Mouse (Mus musculus) heart, embryonic 10.5 days (tissue): Measurements from ENCODE around the gene Mecom. TPM values are rescaled to one million over a fixed set of nuclear protein-coding genes. Genes with fewer than 3 reads are reported as not detected.

Source experiments
- DNase-seq: peaks from one replicate; pipeline ENCODE4 v3.0.0-alpha.2; 2017; ENCODE audit warnings: low spot score
- H3K27ac ChIP-seq: fragments of 300-500 bp; sonication (generic); 2 replicates; pipeline ENCODE4 v1.5.1; 2016; ENCODE audit warnings: mild to moderate bottlenecking
- H3K27me3 ChIP-seq: fragments of 300-500 bp; sonication (generic); 2 replicates; pipeline ENCODE4 v1.6.1; 2016; ENCODE audit warnings: mild to moderate bottlenecking; ENCODE audit not compliant: poor library complexity, insufficient read depth, severe bottlenecking
- H3K36me3 ChIP-seq: fragments of 300-500 bp; sonication (generic); 2 replicates; pipeline ENCODE4 v1.6.1; 2016; ENCODE audit warnings: mild to moderate bottlenecking, moderate library complexity
- H3K4me1 ChIP-seq: fragments of 300-500 bp; sonication (generic); 2 replicates; pipeline ENCODE4 v1.6.1; 2016; ENCODE audit warnings: mild to moderate bottlenecking
- H3K4me3 ChIP-seq: fragments of 300-500 bp; sonication (generic); 2 replicates; pipeline ENCODE4 v1.5.1; 2016; ENCODE audit warnings: mild to moderate bottlenecking, moderate library complexity
- H3K9me3 ChIP-seq: fragments of 300-500 bp; sonication (generic); 2 replicates; pipeline ENCODE4 v1.6.1; 2016; ENCODE audit warnings: mild to moderate bottlenecking, moderate library complexity
- WGBS: fragments of 180-500 bp; shearing (Covaris S2); methylation state at CpG from one replicate; pipeline ENCODE4 v1.1.7; 2016; 5-methylcytosine and 5-hydroxymethylcytosine counted together
- polyA plus RNA-seq: library from polyadenylated mRNA; unstranded; fragments of >200 nt; fragmentation: Nextera tagmentation; extraction: Ambion mirVana; gene quantifications from 2 replicates; pipeline ENCODE4 v1.2.1, GENCODE M21; 2016

The Mecom gene
- polyA plus RNA-seq, 1 experiment from 2014 or later: 40.3 TPM

DNA sequence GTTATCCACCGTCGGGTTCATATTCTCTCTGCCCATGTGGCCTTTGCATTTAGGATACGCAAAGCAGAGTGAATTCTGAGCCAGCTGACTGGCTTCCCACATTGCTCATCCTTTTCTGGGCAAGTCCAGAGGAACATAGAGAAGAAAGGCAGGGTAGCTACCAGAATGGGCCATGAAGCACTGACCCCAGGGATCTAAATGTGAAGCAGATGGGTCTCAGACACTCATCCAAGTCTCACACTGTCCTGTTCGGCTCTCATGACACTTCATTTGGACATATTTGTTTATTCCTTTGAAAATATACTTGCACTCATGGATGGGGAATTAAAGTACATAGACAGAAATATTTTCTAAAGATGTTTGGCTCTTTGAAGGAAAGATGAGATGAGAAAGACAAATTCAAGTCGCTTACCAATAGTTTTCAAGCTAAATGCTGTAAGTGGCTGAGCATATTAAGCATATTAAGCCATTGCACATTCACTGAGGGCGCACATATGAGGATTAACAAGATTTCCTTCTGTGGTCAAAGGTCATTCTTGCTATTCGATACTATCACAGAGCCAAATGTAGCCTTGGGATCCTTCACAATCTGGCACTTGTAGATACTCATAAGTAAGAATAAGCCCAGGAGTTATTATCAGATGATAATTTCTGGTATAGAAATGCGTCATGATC, 365.9 kb downstream of the Mecom start:
- no peaks in the 10 kb centered on the region for H3K9me3 ChIP-seq
- H3K4me1 ChIP-seq: no peaks in the 10 kb centered on the region
- WGBS: 86% methylated on average over 8 of the region's 8 CpGs
- H3K27ac ChIP-seq: no peak overlapping the region
- no peaks in the 10 kb centered on the region for H3K27me3 ChIP-seq
- DNase-seq: no peak
- H3K36me3 ChIP-seq: no peaks in the 10 kb centered on the region
- H3K4me3 ChIP-seq: no peak overlapping the region

DNA sequence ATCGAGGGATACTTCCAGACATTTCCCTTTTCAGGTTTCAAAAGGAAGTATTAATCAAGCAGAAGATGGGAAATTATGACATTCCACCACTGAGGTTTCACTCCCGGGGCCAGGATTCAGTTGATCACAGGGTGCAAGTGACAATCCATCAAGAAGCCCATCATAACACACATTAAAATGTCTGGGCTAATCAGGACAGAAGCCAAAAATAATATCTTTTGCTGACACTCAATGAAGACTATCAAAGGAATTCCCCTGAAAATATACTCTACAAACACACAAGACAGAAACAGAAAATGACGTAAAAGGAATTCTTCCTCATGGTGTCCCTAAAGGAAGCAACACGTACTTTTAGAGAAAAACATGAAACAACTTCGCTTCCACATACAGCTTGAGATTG, 371.2 kb downstream of the Mecom start:
- no peaks in the 10 kb centered on the region for H3K36me3 ChIP-seq
- H3K27me3 ChIP-seq: no peaks in the 10 kb centered on the region
- no peak for DNase-seq
- no peak overlapping the region for H3K27ac ChIP-seq
- H3K4me1 ChIP-seq: no peaks in the 10 kb centered on the region
- no peak overlapping the region for H3K4me3 ChIP-seq
- 89% methylated on average over 5 of the region's 5 CpGs for WGBS
- no peaks in the 10 kb centered on the region for H3K9me3 ChIP-seq

DNA sequence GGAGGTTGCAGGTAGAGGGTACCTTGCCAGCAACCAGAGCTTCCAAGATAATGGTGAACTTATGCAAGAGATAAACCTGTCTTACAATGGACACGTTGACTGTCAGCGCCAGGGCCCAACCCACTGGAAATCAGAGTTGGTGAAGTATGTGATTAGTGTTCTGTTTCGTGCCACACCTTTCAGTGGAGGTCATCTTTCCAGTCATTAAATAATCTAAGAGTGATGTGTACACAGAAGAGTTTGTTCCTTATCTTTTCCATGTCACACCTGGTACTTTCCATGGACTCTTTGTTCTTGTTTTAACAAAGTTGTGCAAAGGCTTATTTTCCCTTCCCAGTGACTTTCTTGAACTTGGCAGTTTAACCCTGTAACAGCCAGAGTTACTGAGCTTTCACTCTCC, 374.0 kb downstream of the Mecom start:
- WGBS: 71% methylated on average over 3 of the region's 3 CpGs
- H3K4me1 ChIP-seq: no peaks in the 10 kb centered on the region
- H3K4me3 ChIP-seq: no peak overlapping the region
- DNase-seq: no peak
- H3K27ac ChIP-seq: no peak overlapping the region
- H3K9me3 ChIP-seq: no peaks in the 10 kb centered on the region
- H3K36me3 ChIP-seq: no peaks in the 10 kb centered on the region
- no peaks in the 10 kb centered on the region for H3K27me3 ChIP-seq

DNA sequence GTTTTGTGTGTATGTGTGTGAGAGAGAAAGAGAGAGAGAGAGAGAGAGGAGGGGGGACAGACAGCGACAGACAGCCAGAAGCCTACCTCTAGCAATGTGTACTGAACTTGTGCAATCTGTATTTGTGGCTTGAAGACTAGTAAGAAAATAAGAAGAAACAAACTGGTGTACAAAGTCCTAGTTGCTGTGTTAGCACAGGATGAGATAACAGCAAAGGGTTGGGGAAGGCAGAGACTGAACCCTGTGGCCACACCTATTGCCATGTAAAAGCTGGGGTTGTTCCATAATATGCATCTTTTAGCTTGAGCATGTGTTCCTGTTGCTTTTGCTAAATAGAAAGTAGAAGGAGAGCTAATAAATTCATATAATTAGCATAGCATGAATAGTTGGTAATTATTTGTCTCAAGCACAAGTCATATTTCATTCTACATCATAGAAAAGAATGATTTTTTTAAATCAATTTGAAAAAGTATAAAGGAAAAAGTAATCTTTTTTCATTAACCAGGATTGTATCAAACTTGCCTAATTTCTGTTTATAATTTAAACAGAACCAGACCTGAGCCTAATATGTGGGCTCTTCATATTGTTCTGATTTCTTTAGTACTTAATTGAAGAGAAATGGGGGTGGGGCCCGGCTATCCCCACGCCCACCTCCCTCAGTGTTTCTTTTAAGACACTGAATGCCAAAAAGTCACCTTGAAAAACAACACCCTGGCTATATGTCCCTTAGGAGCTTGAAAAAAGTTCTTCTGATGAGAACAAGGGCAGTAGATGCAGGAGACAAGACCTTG, 379.2 kb downstream of the Mecom start:
- H3K9me3 ChIP-seq: no peaks in the 10 kb centered on the region
- no peaks in the 10 kb centered on the region for H3K36me3 ChIP-seq
- no peak overlapping the region for H3K4me3 ChIP-seq
- WGBS: 85% methylated on average over 3 of the region's 3 CpGs
- no peak for DNase-seq
- no peaks in the 10 kb centered on the region for H3K4me1 ChIP-seq
- no peak overlapping the region for H3K27ac ChIP-seq
- H3K27me3 ChIP-seq: no peaks in the 10 kb centered on the region

DNA sequence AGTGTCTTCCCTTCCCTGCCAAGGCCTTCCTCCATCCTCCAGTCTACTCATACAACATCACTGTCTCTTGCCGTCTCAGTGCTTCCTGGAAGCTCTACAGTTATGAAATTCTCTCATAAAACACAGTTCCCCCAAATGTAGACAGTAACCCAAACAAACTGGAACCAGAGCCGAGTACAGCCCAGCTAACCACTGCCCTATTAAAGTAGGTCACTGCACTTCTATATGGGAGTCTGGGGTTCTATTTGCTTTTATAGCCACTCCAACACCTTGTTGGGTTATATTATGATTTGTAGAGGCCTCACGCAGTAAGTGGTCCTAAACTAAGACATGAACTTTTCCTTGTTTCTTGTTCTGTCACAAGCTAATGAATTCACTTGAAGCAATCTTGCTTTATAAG, 380.8 kb downstream of the Mecom start:
- Histone ChIP-seq H3K4me1 (no peaks in the 10 kb centered on the region), H3K36me3 (no peaks in the 10 kb centered on the region), H3K9me3 (no peaks in the 10 kb centered on the region), H3K27ac (no peak overlapping the region), H3K4me3 (no peak overlapping the region), H3K27me3 (no peaks in the 10 kb centered on the region)
- DNase-seq: no peak
- 90% methylated on average over 3 of the region's 3 CpGs for WGBS

DNA sequence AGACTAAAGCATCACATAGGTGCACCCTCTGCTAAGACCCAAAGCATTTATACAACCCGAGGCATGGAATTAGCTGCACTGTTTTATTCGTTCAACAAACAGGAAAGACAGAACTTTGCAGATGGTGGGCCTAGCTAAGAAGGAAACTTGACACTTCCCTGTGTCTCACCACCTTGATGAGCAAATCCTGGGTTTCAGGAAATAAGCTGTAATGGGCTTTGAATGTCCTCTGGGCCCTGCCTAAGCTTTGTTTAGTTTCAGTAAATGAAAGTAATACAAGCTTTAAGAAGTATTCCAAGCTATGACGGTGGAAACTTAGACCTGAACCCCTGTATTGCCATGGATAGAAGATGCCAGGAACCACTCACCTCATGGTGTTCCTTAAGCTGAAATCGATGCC, 383.0 kb downstream of the Mecom start:
- no peaks in the 10 kb centered on the region for H3K36me3 ChIP-seq
- DNase-seq: no peak
- no peak overlapping the region for H3K27ac ChIP-seq
- WGBS: 65% methylated on average over 4 of the region's 4 CpGs
- 0 out of 2 replicates have a peak, but pooled peaks cover 10% of the 10 kb centered on the region for H3K4me1 ChIP-seq
- H3K9me3 ChIP-seq: no peaks in the 10 kb centered on the region
- no peak overlapping the region for H3K4me3 ChIP-seq
- H3K27me3 ChIP-seq: no peaks in the 10 kb centered on the region

DNA sequence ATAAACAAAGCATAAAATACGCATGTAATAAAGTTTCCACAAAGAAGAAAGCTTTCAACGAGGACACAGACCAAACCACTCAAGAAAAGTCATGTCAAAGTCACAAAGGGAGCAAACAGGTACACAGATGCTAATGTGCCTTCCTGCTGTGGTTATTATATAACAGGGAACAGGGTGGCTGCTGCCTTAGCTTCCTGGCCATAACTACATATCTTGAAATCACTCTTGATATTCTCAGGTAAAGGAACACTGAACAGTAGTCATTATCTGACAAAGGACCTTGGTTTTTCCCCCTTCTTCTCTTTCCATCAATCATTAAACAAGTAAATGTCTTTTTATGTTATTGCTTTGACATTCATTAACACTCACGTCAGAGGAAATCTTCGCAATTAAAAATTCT, 384.4 kb downstream of the Mecom start:
- no peak for DNase-seq
- 0 out of 2 replicates have a peak, but pooled peaks cover 10% of the 10 kb centered on the region for H3K4me1 ChIP-seq
- no peaks in the 10 kb centered on the region for H3K36me3 ChIP-seq
- H3K27me3 ChIP-seq: no peaks in the 10 kb centered on the region
- no peaks in the 10 kb centered on the region for H3K9me3 ChIP-seq
- no peak overlapping the region for H3K27ac ChIP-seq
- WGBS: 78% methylated on average over 4 of the region's 4 CpGs
- H3K4me3 ChIP-seq: no peak overlapping the region

DNA sequence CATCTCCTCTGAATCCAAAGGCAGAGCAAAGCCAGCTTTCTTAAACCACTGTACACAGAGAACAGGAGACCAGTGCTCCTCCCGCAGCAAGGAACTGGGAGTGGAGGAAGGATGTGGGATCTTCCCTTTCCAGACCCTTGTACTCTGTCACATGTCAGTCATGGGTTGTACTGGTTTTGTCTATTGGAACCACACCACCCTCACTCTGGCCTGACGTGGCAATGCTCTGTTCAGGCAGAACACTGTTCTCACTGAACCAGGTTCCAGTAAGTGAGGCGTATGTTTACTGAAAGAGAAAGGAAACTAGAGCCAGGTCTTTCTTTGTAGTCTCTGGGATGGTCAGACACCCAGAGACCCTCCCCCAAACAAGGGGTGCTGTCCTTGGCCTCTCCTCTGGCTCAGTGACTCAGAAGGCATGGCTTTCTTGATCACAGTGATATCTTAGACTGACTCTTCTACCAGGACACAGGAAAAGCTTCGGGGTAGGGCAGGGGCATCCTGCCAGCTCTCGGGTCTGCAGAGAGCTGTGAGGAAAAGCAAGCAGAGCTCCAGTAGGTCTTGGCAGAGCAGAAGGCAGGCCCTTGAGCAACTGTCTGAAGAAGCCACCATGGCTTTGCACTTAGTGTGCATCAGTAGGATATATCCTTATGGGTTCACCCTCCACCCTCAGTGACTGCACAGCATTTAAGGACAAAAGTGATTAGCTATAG, 386.7 kb downstream of the Mecom start:
- DNase-seq: no peak
- Histone ChIP-seq H3K27ac (peak overlapping the region; percentile 48; the same call in 1 of the 2 replicates), H3K4me1 (0 out of 2 replicates have a peak, but pooled peaks cover 10% of the 10 kb centered on the region), H3K36me3 (no peaks in the 10 kb centered on the region), H3K27me3 (no peaks in the 10 kb centered on the region), H3K9me3 (no peaks in the 10 kb centered on the region), H3K4me3 (no peak overlapping the region)
- WGBS: 67% methylated on average over 5 of the region's 5 CpGs

DNA sequence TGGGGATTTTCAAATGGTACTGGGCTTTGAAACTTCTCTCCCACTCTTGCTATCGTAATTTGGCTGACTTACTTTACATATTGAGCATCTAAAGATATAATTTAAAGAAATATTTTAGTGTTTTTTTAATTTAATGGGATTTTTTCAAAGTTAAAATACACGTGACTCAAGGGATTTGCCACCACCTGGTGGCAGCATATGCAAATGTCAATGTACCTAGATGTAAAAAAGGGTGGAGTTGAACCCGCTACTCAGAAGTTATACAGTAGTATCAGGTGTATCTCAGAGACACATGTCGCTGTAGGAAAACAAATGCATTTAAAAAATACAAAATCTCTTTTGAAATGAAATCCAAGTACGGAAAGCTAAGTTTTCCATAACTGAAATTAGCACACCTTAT, 387.5 kb downstream of the Mecom start:
- 0 out of 2 replicates have a peak, but pooled peaks cover 10% of the 10 kb centered on the region for H3K4me1 ChIP-seq
- H3K27ac ChIP-seq: no peak overlapping the region
- no peak for DNase-seq

DNA sequence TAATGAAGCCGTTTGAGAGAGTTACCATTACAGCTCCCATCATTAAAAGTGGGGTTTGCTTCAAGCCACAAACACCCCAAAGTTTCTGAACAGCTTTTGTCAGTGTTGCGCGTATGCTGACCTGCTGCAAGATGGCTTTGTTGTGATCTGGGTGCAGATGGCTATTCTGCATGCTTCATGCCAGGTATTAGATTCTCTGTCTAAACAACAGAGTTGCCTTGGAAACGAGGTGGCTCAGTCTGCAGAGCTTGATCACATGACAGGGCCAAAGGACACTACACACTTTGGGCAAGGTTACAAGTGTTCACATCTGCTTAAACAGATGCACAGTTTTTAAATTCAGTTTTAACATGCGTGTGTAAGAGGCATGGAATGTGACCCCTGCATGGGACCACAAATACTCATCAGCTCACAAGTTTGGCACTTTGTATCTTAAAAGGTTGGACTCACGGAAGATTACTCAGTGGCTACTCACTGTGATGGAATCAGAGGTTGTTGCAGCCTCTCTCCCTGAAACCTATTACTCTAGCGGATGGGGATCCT, 390.6 kb downstream of the Mecom start:
- Histone ChIP-seq H3K4me3 (no peak overlapping the region), H3K4me1 (0 out of 2 replicates have a peak, but pooled peaks cover 10% of the 10 kb centered on the region), H3K27ac (no peak overlapping the region), H3K9me3 (no peaks in the 10 kb centered on the region), H3K36me3 (no peaks in the 10 kb centered on the region), H3K27me3 (no peaks in the 10 kb centered on the region)
- DNase-seq: no peak
- WGBS: 84% methylated on average over 7 of the region's 7 CpGs

More for the DNA sequence above, 387.5 kb downstream of the Mecom start:
- Histone ChIP-seq H3K27me3 (no peaks in the 10 kb centered on the region), H3K9me3 (no peaks in the 10 kb centered on the region), H3K36me3 (no peaks in the 10 kb centered on the region), H3K4me3 (no peak overlapping the region)
- 76% methylated on average over 5 of the region's 5 CpGs for WGBS

DNA sequence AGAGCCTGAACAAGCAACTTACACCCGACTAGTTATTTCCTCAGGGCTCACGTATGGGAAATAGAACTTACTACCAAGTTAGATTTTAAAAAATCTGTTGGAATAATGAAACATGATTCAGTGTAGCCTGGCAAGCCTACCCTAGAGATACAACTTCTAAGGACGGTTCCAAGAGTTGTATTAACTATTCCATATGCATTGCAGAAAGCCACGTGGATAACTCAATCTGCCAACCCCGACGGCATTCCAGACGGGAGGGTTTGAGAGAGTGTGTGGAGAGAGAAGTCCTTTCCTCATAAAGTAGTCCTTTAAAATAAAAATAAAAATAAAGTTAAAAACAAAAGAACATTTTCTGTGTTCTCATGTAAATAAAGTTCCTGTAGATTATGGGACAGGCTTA, 393.4 kb downstream of the Mecom start:
- 89% methylated on average over 7 of the region's 7 CpGs for WGBS
- no peaks in the 10 kb centered on the region for H3K9me3 ChIP-seq
- H3K4me1 ChIP-seq: peaks cover 8% of the 10 kb centered on the region
- no peaks in the 10 kb centered on the region for H3K27me3 ChIP-seq
- no peak for DNase-seq
- H3K4me3 ChIP-seq: no peak overlapping the region
- no peaks in the 10 kb centered on the region for H3K36me3 ChIP-seq
- no peak overlapping the region for H3K27ac ChIP-seq

DNA sequence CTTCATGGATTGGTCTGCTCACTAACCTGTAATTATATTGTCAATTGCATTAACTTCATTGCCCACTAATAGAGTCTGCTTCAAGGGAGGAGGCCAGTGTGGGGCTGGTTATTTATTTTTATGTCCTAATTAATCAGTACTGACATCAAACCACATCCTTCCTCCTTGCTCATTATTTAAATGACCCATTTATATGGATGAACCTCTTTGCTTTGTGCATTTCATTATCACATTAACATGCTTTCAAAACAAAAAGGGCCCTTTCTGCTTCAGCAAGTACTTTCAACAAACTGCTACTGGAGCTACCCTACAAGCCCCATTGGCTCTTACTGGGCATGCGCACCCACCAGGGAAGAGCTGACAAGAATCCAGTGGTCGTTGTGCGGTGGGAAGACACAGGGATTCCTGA, 393.9 kb downstream of the Mecom start:
- H3K4me3 ChIP-seq: no peak overlapping the region
- WGBS: 79% methylated on average over 3 of the region's 3 CpGs
- no peaks in the 10 kb centered on the region for H3K9me3 ChIP-seq
- H3K36me3 ChIP-seq: no peaks in the 10 kb centered on the region
- H3K27ac ChIP-seq: no peak overlapping the region
- no peaks in the 10 kb centered on the region for H3K27me3 ChIP-seq
- peaks cover 13% of the 10 kb centered on the region for H3K4me1 ChIP-seq
- DNase-seq: no peak

DNA sequence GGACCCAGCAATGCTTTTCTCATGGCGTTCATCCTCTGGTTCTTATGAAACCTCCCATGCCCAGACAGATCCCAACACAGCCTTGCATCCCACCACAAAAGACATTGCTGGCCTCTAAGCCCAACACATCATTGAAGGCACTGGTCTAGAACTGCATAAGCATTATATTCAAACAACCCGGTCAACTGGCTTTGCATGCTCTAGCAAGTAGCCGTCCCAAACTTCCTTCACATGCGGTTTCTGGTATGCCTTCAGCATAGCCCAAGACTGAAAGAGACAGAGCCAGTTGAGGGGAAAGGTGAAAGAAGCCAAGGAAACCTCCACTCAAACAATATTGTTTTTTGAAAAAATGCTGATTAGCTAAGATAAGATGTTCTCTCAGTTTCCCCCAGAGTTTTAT, 397.7 kb downstream of the Mecom start:
- Histone ChIP-seq H3K27me3 (no peaks in the 10 kb centered on the region), H3K4me1 (peaks cover 18% of the 10 kb centered on the region), H3K9me3 (no peaks in the 10 kb centered on the region), H3K36me3 (no peaks in the 10 kb centered on the region), H3K4me3 (no peak overlapping the region), H3K27ac (0 out of 2 replicates have a peak overlapping the region, but pooled peaks have one; percentile 16)
- DNase-seq: no peak
- 86% methylated on average over 4 of the region's 4 CpGs for WGBS
